Mouse (Mus musculus) lung, adult 2 months (tissue): ENCODE data around the gene Tex37. TPM values are rescaled to one million over a fixed set of nuclear protein-coding genes. Genes with fewer than 3 reads are reported as not detected.

ENCODE experiments used
- DNase-seq: peaks from one replicate; pipeline ENCODE4 v3.0.0; 2022
- H3K4me1 ChIP-seq: fragments of 200-500 bp; 2 replicates; pipeline ENCODE4 v1.6.1; 2011; ENCODE audit warnings: low read length; ENCODE audit not compliant: control insufficient read depth, insufficient read depth
- H3K4me3 ChIP-seq: fragments of 200-500 bp; replicated peaks from 2 replicates; pipeline ENCODE3; 2011; ENCODE audit warnings: low read depth, mild to moderate bottlenecking, control low read depth, low read length; ENCODE audit errors: extremely low read depth
- CTCF ChIP-seq: fragments of 200-500 bp; IDR thresholded peaks from 2 replicates; pipeline ENCODE4 v1.5.1; 2011; ENCODE audit warnings: mild to moderate bottlenecking, low read length, control low read depth; ENCODE audit not compliant: insufficient read depth
- POLR2A ChIP-seq: fragments of 200-500 bp; IDR thresholded peaks from 2 replicates; pipeline ENCODE4 v1.6.1; 2011; ENCODE audit warnings: low read depth, mild to moderate bottlenecking, control low read depth, low read length, borderline replicate concordance; ENCODE audit errors: extremely low read depth
- WGBS: fragments of 180-500 bp; shearing (Covaris S2); methylation state at CpG from one replicate; pipeline ENCODE4 v1.1.7; 2018; 5-methylcytosine and 5-hydroxymethylcytosine counted together
- polyA plus RNA-seq: library from polyadenylated mRNA; depleted of rRNA; stranded (reverse); fragments of >200 nt; gene quantifications from 2 replicates; pipeline ENCODE4 v1.2.3, GENCODE M21; 2012; rRNA removed

The Tex37 gene
- polyA plus RNA-seq, 1 experiment, result not detected

GRCm38 (mm10) chr6:70864285-70864684 lies 54.4 kb downstream of the Tex37 start:
- TF ChIP-seq CTCF (no peak), POLR2A (no peak)
- no peaks in the 10 kb centered on the region for H3K4me1 ChIP-seq
- 82% methylated on average over 6 of the region's 6 CpGs for WGBS
- no peak for DNase-seq
- no peak overlapping the region for H3K4me3 ChIP-seq

Other genes with a start within 250 kb of the Tex37 start
- 8.8 and 10.7 TPM in 2 replicates for gene Rpia, start 126.7 kb downstream of the Tex37 start, polyA plus RNA-seq
- 12.6 and 14.8 TPM in 2 replicates for gene Eif2ak3, start 74.4 kb downstream of the Tex37 start, polyA plus RNA-seq
- not detected in 2 replicates for gene Foxi3, start 37.6 kb upstream of the Tex37 start, polyA plus RNA-seq
- gene Thnsl2, start 225.5 kb upstream of the Tex37 start, polyA plus RNA-seq, result 8.1 and 9.1 TPM in 2 replicates